Mouse (Mus musculus) thymus, adult 2 months (tissue): ENCODE results near the gene Defb18.

ENCODE experiments used
- CTCF ChIP-seq: fragments of 200-500 bp; IDR thresholded peaks from 2 replicates; pipeline ENCODE4 v1.5.1; 2012; ENCODE audit warnings: mild to moderate bottlenecking, control low read depth, low read length, moderate library complexity, borderline replicate concordance; ENCODE audit not compliant: control insufficient read depth, poor library complexity, insufficient read depth; ENCODE audit errors: extremely low read depth
- POLR2A ChIP-seq: fragments of 200-500 bp; IDR thresholded peaks from 2 replicates; pipeline ENCODE4 v1.6.1; 2012; ENCODE audit warnings: mild to moderate bottlenecking, low read length, control low read depth, moderate library complexity; ENCODE audit not compliant: control insufficient read depth, poor library complexity, insufficient read depth; ENCODE audit errors: extremely low read depth

DNA sequence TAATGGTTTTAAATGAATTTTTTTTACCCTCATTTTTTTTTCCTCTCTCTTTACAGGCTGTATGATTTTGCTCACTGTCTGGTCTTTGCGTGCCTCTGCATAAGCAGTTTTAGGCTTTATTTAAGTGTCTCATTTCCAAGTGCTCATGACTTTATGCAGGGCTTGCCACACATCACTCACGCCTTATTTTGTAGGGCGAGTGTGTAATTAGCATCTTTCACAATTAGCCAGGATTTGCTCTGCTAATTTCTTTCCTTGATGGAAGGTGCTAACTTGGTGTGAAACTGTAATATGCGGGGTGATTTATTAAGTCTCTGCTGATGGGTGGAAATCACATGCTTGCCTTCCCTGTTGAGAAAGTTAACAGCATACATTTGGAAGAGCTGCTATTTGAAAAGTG lies 45.5 kb downstream of the Defb18 start:
- TF ChIP-seq POLR2A (no peak), CTCF (no peak)
